Mouse (Mus musculus) testis, adult 2 months (tissue): ENCODE data around the gene Epas1. TPM values are rescaled to one million over a fixed set of nuclear protein-coding genes. Genes with fewer than 3 reads are reported as not detected.

Experiments
- H3K27ac ChIP-seq: fragments of 200-500 bp; 2 replicates; pipeline ENCODE4 v1.5.1; 2012; ENCODE audit warnings: low read depth, low read length; ENCODE audit not compliant: control insufficient read depth, insufficient read depth
- H3K27me3 ChIP-seq: fragments of 200-500 bp; 2 replicates; pipeline ENCODE4 v1.6.1; 2012; ENCODE audit warnings: mild to moderate bottlenecking, low read length, moderate library complexity; ENCODE audit not compliant: control insufficient read depth, insufficient read depth
- H3K36me3 ChIP-seq: fragments of 200-500 bp; 2 replicates; pipeline ENCODE4 v1.6.1; 2012; ENCODE audit warnings: mild to moderate bottlenecking, low read length; ENCODE audit not compliant: control insufficient read depth, insufficient read depth
- H3K4me1 ChIP-seq: fragments of 200-500 bp; 2 replicates; pipeline ENCODE4 v1.6.1; 2012; ENCODE audit warnings: low read length; ENCODE audit not compliant: control insufficient read depth, insufficient read depth
- H3K4me3 ChIP-seq: fragments of 200-500 bp; 2 replicates; pipeline ENCODE4 v1.5.1; 2012; ENCODE audit warnings: low read depth, mild to moderate bottlenecking, low read length, moderate library complexity, mixed read lengths; ENCODE audit not compliant: control insufficient read depth
- CTCF ChIP-seq: fragments of 200-500 bp; IDR thresholded peaks from 2 replicates; pipeline ENCODE4 v1.5.1; 2012; ENCODE audit warnings: low read depth, mild to moderate bottlenecking, inconsistent platforms, low read length, moderate library complexity; ENCODE audit not compliant: control insufficient read depth, insufficient read depth, insufficient replicate concordance
- POLR2A ChIP-seq: fragments of 200-500 bp; IDR thresholded peaks from 2 replicates; pipeline ENCODE4 v1.6.1; 2012; ENCODE audit warnings: low read depth, mild to moderate bottlenecking, inconsistent platforms, low read length, moderate library complexity; ENCODE audit not compliant: control insufficient read depth
- polyA plus RNA-seq: library from polyadenylated mRNA; depleted of rRNA; stranded (reverse); fragments of >200 nt; gene quantifications from 2 replicates; pipeline ENCODE4 v1.2.3, GENCODE M21; 2012

Gene Epas1
- polyA plus RNA-seq, 1 experiment, result 15.9 TPM

GRCm38 (mm10) chr17:86829383-86830175 is 76.1 kb downstream of the Epas1 start:
- Histone ChIP-seq H3K27me3 (no peaks in the 10 kb centered on the region), H3K4me1 (no peaks in the 10 kb centered on the region), H3K36me3 (no peaks in the 10 kb centered on the region), H3K4me3 (no peak overlapping the region), H3K27ac (no peak overlapping the region)
- TF ChIP-seq CTCF (no peak), POLR2A (no peak)

GRCm38 (mm10) chr17:86830893-86831292 is 77.4 kb downstream of the Epas1 start:
- H3K27me3 ChIP-seq, result no peaks in the 10 kb centered on the region
- TF ChIP-seq POLR2A (no peak), CTCF (no peak)
- no peak overlapping the region for H3K4me3 ChIP-seq
- H3K36me3 ChIP-seq, result no peaks in the 10 kb centered on the region
- H3K27ac ChIP-seq, result no peak overlapping the region
- H3K4me1 ChIP-seq, result no peaks in the 10 kb centered on the region

- Histone ChIP-seq H3K4me1 (no peaks in the 10 kb centered on the region), H3K4me3 (no peak overlapping the region)
- no peak for TF ChIP-seq POLR2A
- peak; percentile 96 for TF ChIP-seq CTCF
These were observed 79.2 kb downstream of the Epas1 start for GRCm38 (mm10) chr17:86832562-86833327.

GRCm38 (mm10) chr17:86833945-86834344 is 80.4 kb downstream of the Epas1 start:
- Histone ChIP-seq H3K4me3 (no peak overlapping the region), H3K27me3 (no peaks in the 10 kb centered on the region), H3K4me1 (no peaks in the 10 kb centered on the region), H3K36me3 (no peaks in the 10 kb centered on the region), H3K27ac (no peak overlapping the region)
- TF ChIP-seq POLR2A (no peak), CTCF (no peak)

More at GRCm38 (mm10) chr17:86832562-86833327, 79.2 kb downstream of the Epas1 start:
- no peaks in the 10 kb centered on the region for H3K27me3 ChIP-seq
- no peak overlapping the region for H3K27ac ChIP-seq
- no peaks in the 10 kb centered on the region for H3K36me3 ChIP-seq

GRCm38 (mm10) chr17:86839308-86839707 is 85.8 kb downstream of the Epas1 start:
- no peak overlapping the region for H3K4me3 ChIP-seq
- no peak for TF ChIP-seq POLR2A
- no peak for TF ChIP-seq CTCF
- no peaks in the 10 kb centered on the region for H3K4me1 ChIP-seq
- H3K27me3 ChIP-seq, result no peaks in the 10 kb centered on the region
- H3K36me3 ChIP-seq, result no peaks in the 10 kb centered on the region
- H3K27ac ChIP-seq, result no peak overlapping the region

GRCm38 (mm10) chr17:86850700-86851337 is 97.3 kb downstream of the Epas1 start:
- H3K4me3 ChIP-seq, result no peak overlapping the region
- H3K27me3 ChIP-seq, result no peaks in the 10 kb centered on the region
- no peak for TF ChIP-seq POLR2A
- no peak for TF ChIP-seq CTCF
- H3K27ac ChIP-seq, result no peak overlapping the region
- H3K4me1 ChIP-seq, result no peaks in the 10 kb centered on the region
- no peaks in the 10 kb centered on the region for H3K36me3 ChIP-seq

GRCm38 (mm10) chr17:86851782-86852181 is 98.3 kb downstream of the Epas1 start:
- no peaks in the 10 kb centered on the region for H3K4me1 ChIP-seq
- H3K27me3 ChIP-seq, result no peaks in the 10 kb centered on the region
- H3K36me3 ChIP-seq, result no peaks in the 10 kb centered on the region
- no peak overlapping the region for H3K27ac ChIP-seq
- no peak overlapping the region for H3K4me3 ChIP-seq
- TF ChIP-seq CTCF (no peak), POLR2A (no peak)
